Mouse (Mus musculus): ENCODE results near the gene Otx1.

DNA sequence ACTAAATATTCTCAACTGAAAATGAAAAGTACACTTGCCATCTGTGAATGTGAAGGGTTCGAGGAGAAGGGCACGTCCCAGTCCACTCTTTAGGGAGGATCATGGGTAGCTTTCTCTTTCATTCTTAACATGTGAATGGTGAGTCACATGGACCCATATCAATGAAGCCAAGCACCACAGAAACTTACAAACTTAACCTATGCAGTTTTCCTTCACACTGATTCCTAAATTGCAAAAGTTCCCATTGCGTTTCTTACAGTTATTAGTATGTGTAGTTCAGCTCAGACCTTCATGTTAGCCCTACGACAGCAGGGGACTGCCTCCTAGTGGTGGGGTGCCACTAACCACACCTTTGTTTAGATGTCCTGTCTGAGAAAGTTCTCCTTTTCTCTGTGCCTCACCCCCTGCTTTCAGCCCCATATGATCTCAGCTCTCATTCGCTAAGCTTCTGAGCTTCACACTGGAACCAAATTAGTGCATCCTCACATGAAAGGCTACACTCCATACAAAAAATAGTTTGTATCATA, 28.6 kb downstream of the Otx1 start:
- TF ChIP-seq TAL1 (IDR thresholded peaks at IDR 0.05; ENCODE audit: low read length), result no peak
- TF ChIP-seq GATA1 (IDR thresholded peaks at IDR 0.05; ENCODE audit: low read length), result no peak

Data from erythroblast, embryonic 14.5 days (primary cell).